Mouse (Mus musculus) C2C12 (cell line): ENCODE results near the gene Tcap.

ENCODE experiments used
- CTCF ChIP-seq: IDR thresholded peaks from one replicate; pipeline ENCODE4 v1.5.1; 2011; ENCODE audit not compliant: control insufficient read depth, insufficient read depth, insufficient read length
- MYOD1 ChIP-seq: IDR thresholded peaks from one replicate; pipeline ENCODE4 v1.6.1; 2011; ENCODE audit warnings: low read depth; ENCODE audit not compliant: control insufficient read depth, insufficient read length

GRCm38 (mm10) chr11:98381651-98382050 lies 2.0 kb upstream of the Tcap start:
- TF ChIP-seq CTCF: no peak
- no peak for TF ChIP-seq MYOD1
